Mouse (Mus musculus) bone marrow macrophage, adult 2 months (primary cell): ENCODE measurements around the gene Klhl42. TPM values are rescaled to one million over a fixed set of nuclear protein-coding genes. Genes with fewer than 3 reads are reported as not detected.

Source experiments
- H3K27ac ChIP-seq: 2 replicates; pipeline ENCODE4 v1.5.1; 2012; ENCODE audit warnings: low read depth, low read length; ENCODE audit not compliant: insufficient read depth
- H3K4me1 ChIP-seq: 2 replicates; pipeline ENCODE4 v1.6.1; 2012; ENCODE audit warnings: low read length; ENCODE audit not compliant: control insufficient read depth, insufficient read depth
- H3K4me3 ChIP-seq: 2 replicates; pipeline ENCODE4 v1.5.1; 2012; ENCODE audit warnings: mild to moderate bottlenecking, low read length, moderate library complexity; ENCODE audit not compliant: insufficient read depth
- CTCF ChIP-seq: IDR thresholded peaks from 2 replicates; pipeline ENCODE4 v1.5.1; 2012; ENCODE audit warnings: low read depth, mild to moderate bottlenecking, low read length, moderate library complexity
- POLR2A ChIP-seq: IDR thresholded peaks from 2 replicates; pipeline ENCODE4 v1.6.1; 2012; ENCODE audit warnings: mild to moderate bottlenecking, low read depth, low read length, borderline replicate concordance
- polyA plus RNA-seq: library from polyadenylated mRNA; stranded (reverse); fragments of >200 nt; gene quantifications from 2 replicates; pipeline ENCODE4 v1.2.4, GENCODE M21; 2012; ENCODE audit not compliant: missing spikeins, insufficient read depth, insufficient read length

The Klhl42 gene
- polyA plus RNA-seq, 1 experiment = 5.1 TPM

DNA sequence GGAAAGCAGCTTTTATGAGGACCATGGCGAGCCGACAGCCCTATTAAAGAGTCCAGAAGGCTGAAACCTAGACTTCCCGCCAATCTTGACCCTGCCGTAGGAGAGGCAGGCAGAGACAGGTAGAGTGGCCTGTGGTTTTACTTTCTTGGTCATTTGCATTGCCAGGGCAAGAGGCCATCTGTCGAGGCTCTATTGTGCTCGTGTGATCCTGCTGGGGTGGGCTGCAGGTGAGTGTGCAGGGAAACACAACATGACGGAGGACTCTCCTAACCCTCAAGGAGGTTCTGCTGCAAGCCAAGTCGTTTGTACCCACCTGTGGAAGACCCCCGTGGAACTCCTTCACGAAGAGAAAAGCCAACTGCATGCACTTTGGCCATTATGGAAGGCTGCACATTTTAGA is 54.6 kb downstream of the Klhl42 start:
- no peaks in the 10 kb centered on the region for H3K4me1 ChIP-seq
- H3K27ac ChIP-seq = no peak overlapping the region
- TF ChIP-seq POLR2A (no peak), CTCF (no peak)
- H3K4me3 ChIP-seq = no peak overlapping the region

DNA sequence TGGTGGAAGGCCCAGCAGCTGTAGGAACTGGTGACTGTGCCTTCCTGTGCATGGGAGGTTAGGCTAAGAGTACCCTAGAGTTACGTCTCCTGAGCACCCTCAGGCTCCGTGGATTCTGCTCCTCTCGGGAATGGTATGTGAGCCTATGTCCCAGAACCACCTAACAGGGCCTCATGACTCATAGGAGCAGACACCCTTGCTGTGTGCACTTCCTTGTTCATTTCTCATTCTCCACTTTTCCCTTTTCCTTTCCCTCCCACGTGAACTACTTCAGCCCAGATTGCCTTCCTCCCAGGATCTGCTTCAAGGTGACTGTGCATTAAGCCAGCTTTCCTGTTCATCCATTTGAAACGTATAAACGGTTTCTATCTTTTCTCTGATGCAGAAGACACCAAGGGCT is 59.9 kb downstream of the Klhl42 start:
- TF ChIP-seq POLR2A (no peak), CTCF (no peak)
- Histone ChIP-seq H3K27ac (no peak overlapping the region), H3K4me1 (no peaks in the 10 kb centered on the region), H3K4me3 (no peak overlapping the region)

DNA sequence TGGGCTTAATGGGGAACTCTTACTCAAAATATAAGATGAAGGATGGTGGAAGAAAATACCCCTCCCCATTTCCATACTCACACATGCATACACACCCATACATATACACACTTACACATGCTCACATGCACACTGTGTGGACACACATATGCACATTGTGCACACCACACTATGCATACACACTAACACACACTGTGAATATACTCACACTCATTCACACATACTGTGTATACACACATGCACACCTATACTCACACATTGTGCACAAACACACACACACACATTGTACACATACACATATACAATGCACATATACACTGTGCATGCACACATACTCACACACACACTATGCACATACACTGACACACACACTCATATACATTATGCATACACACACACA is 60.7 kb downstream of the Klhl42 start:
- no peak overlapping the region for H3K4me3 ChIP-seq
- no peak for TF ChIP-seq CTCF
- no peak overlapping the region for H3K27ac ChIP-seq
- H3K4me1 ChIP-seq = no peaks in the 10 kb centered on the region

DNA sequence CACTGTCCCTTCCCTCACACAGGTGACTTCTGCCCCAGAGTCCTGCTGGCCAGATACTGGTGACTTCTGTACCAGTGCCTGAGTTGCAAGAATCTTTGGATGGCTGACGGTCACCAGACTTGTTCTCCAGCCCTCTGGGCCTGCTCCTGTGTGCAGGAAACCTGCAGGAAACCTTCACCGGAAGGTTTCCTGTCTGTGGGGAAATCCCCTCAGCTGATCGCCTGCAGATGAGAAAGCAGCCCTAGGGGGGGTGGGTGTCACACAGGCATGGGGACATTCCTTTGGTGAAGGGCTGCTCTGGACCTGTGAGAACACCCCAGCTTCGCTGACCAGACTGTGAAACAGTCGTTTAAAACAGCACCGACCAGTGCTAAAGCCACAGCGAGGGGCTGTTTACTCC is 63.9 kb downstream of the Klhl42 start:
- Histone ChIP-seq H3K4me1 (no peaks in the 10 kb centered on the region), H3K4me3 (no peak overlapping the region), H3K27ac (no peak overlapping the region)
- TF ChIP-seq CTCF = no peak
- no peak for TF ChIP-seq POLR2A

DNA sequence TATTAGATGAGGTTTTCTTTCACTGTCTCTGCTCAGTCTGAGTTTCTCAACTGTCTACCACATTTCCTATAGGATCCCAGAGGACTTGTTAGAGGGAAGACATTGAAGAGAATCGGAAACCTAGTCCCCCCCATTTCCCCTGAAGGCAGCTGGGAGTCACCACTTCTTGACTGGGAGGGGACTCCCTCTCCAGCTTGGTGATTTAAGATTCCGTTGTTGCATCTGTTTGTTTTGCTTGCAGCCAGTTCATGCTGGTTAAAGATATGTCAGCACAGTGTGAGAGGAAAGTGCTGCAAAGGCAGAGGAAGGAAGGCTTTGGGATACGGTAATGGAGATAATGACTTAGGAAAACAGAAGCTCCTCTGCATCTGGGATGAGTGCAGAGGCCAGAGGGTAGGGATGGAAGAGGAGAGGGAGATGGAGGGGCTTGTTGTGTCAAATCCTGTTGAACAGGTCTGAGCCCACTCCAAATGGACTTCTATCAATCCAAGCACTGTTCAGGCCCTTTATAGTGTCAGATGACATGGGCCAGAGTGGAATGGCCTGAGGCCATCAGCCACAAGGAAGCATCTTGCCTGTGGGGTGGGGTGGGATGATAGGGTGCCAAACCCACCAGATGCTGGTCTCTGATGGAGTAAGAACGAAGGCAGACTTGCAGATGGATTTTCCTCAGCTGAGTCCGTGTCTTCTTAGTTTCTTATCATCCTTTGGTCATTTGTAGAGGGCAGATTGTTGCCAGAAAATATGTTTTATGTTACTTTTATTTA is 70.8 kb downstream of the Klhl42 start:
- H3K4me1 ChIP-seq = no peaks in the 10 kb centered on the region
- TF ChIP-seq CTCF (no peak), POLR2A (no peak)
- no peak overlapping the region for H3K27ac ChIP-seq
- H3K4me3 ChIP-seq = no peak overlapping the region

Other genes starting within 250 kb of the Klhl42 start
- not detected in 2 replicates for gene Smco2, start 241.3 kb upstream of the Klhl42 start, polyA plus RNA-seq
- gene Ppfibp1, start 202.9 kb upstream of the Klhl42 start, polyA plus RNA-seq = 30.9 and 31.2 TPM in 2 replicates
- gene 1700034J05Rik, start 137.0 kb upstream of the Klhl42 start, polyA plus RNA-seq = not detected in 2 replicates
- not detected in 2 replicates for gene Rep15, start 58.8 kb upstream of the Klhl42 start, polyA plus RNA-seq
- 43.3 and 49.8 TPM in 2 replicates for gene Mrps35, start 48.6 kb upstream of the Klhl42 start, polyA plus RNA-seq
- gene Mansc4, start 4.3 kb upstream of the Klhl42 start, polyA plus RNA-seq = not detected in 2 replicates
- not detected in 2 replicates for gene Pthlh, start 172.8 kb downstream of the Klhl42 start, polyA plus RNA-seq